Mouse (Mus musculus) limb, embryonic 11.5 days (tissue): Measurements from ENCODE around the gene Spag9. TPM values are rescaled to one million over a fixed set of nuclear protein-coding genes. Genes with fewer than 3 reads are reported as not detected.

ENCODE experiments used
- ATAC-seq: fragments of 200-750 bp; cut with Nextera tagmentation; 2 replicates; pipeline ENCODE4 v1.8.0; 2017; ENCODE audit warnings: low read depth; ENCODE audit not compliant: insufficient number of reproducible peaks, low FRiP score, low TSS enrichment
- DNase-seq: peaks from one replicate; pipeline ENCODE4 v3.0.0-alpha.2; 2015; ENCODE audit warnings: low spot score
- H3K27ac ChIP-seq: fragments of 300-500 bp; sonication (generic); replicated peaks from 2 replicates; pipeline ENCODE4 v1.5.1; 2014; ENCODE audit warnings: low read depth, mild to moderate bottlenecking, low read length
- H3K27me3 ChIP-seq: fragments of 300-500 bp; sonication (generic); 2 replicates; pipeline ENCODE4 v1.6.1; 2014; ENCODE audit warnings: mild to moderate bottlenecking, low read length, mixed read lengths; ENCODE audit not compliant: control insufficient read depth, insufficient read depth
- H3K36me3 ChIP-seq: fragments of 300-500 bp; sonication (generic); 2 replicates; pipeline ENCODE4 v1.6.1; 2014; ENCODE audit warnings: mild to moderate bottlenecking, low read length, moderate library complexity, mixed read lengths; ENCODE audit not compliant: control insufficient read depth, insufficient read depth
- H3K4me1 ChIP-seq: fragments of 300-500 bp; sonication (generic); 2 replicates; pipeline ENCODE4 v1.6.1; 2014; ENCODE audit warnings: low read length, mixed read lengths; ENCODE audit not compliant: control insufficient read depth, insufficient read depth
- H3K4me2 ChIP-seq: fragments of 300-500 bp; sonication (generic); 2 replicates; pipeline ENCODE4 v1.6.1; 2014; ENCODE audit warnings: low read depth, mild to moderate bottlenecking, moderate library complexity; ENCODE audit not compliant: severe bottlenecking
- H3K4me3 ChIP-seq: fragments of 300-500 bp; sonication (generic); 2 replicates; pipeline ENCODE4 v1.5.1; 2014; ENCODE audit warnings: low read depth, low read length
- H3K9ac ChIP-seq: fragments of 300-500 bp; sonication (generic); 2 replicates; pipeline ENCODE4 v1.6.1; 2014; ENCODE audit warnings: mild to moderate bottlenecking, low read length
- H3K9me3 ChIP-seq: fragments of 300-500 bp; sonication (generic); 2 replicates; pipeline ENCODE4 v1.6.1; 2016; ENCODE audit warnings: low read length; ENCODE audit not compliant: control insufficient read depth
- WGBS: fragments of 180-500 bp; shearing (Covaris S2); extraction: QIAGEN DNeasy Blood & Tissue Kit; methylation state at CpG from one replicate; pipeline ENCODE4 v1.1.7; 2014; 5-methylcytosine and 5-hydroxymethylcytosine counted together
- polyA plus RNA-seq: library from polyadenylated mRNA; unstranded; fragments of >200 nt; fragmentation: Nextera tagmentation; extraction: Ambion mirVana; gene quantifications from 2 replicates; pipeline ENCODE4 v1.2.1, GENCODE M21; 2014

The Spag9 gene
- polyA plus RNA-seq, 1 experiment from 2014 or later, result 37.0 TPM

DNA sequence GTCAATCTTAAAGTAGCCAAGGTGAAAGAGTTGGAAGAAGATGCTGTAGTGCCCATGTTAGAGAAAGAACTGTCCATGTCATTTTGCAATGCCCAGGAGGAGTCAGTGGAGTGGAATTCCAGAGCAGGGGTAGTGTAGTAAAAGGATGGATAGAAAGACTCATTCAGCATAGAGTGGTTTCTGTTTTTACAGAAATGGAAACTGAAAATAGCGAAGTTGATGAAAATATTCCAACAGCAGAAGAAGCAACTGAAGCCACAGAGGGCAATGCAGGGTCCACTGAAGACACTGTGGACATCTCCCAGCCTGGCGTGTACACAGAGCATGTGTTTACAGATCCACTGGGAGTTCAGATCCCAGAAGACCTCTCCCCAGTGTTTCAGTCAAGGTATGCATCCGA, 101.6 kb downstream of the Spag9 start:
- no peak for ATAC-seq
- H3K27me3 ChIP-seq, result no peaks in the 10 kb centered on the region
- 89% methylated on average over 3 of the region's 3 CpGs for WGBS

DNA sequence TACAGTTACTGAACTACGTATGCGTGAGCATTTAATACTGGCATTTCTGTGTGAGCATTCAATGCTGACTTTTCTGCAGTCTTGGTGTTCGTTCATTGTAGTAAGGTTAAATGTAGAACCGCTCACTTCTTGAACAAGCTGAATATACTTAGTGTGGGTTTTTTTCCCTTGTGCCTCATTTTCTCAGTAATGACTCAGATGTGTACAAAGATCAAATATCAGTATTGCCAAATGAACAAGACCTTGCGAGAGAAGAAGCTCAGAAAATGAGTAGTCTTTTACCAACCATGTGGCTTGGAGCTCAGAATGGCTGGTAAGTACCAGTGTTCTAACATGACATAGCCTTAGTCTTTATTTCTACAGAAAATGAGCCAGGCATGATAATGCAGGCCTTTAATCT, 102.9 kb downstream of the Spag9 start:
- no peak overlapping the region for H3K4me3 ChIP-seq
- no peak overlapping the region for H3K4me2 ChIP-seq
- H3K4me1 ChIP-seq, result no peaks in the 10 kb centered on the region
- H3K9ac ChIP-seq, result no peak overlapping the region
- H3K9me3 ChIP-seq, result no peaks in the 10 kb centered on the region
- no peak overlapping the region for H3K27ac ChIP-seq
- ATAC-seq, result no peak
- H3K27me3 ChIP-seq, result no peaks in the 10 kb centered on the region
- WGBS, result 96% methylated on average over 5 of the region's 5 CpGs
- H3K36me3 ChIP-seq, result peaks cover 3% of the 10 kb centered on the region; the same call in 1 of the 2 replicates
- DNase-seq, result no peak

More for the DNA sequence above, 101.6 kb downstream of the Spag9 start:
- DNase-seq, result no peak
- H3K4me1 ChIP-seq, result no peaks in the 10 kb centered on the region
- no peak overlapping the region for H3K4me2 ChIP-seq
- no peak overlapping the region for H3K9ac ChIP-seq
- H3K27ac ChIP-seq, result no peak overlapping the region
- H3K4me3 ChIP-seq, result no peak overlapping the region
- peaks cover 4% of the 10 kb centered on the region; the same call in 1 of the 2 replicates for H3K36me3 ChIP-seq
- no peaks in the 10 kb centered on the region for H3K9me3 ChIP-seq

DNA sequence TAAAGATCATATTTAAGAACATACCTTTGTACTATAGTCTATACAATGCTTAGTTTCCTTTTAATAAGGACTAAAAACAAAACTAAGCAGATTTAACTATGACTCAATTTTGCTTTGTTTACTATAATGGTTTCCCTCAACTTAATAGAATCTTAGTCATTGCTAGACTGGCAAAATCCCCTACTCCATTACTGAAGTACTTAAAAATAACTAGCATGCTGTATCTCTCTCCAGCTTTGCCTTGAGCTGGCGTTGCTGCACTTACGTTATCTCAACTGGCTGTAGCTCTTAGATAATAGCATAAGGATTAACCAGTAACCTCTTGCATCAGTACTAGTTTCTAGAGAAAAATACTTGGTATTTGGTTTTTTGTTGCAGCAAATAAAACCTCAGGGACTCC, 117.9 kb downstream of the Spag9 start:
- H3K27ac ChIP-seq, result no peak overlapping the region
- 91% methylated on average over 2 of the region's 2 CpGs for WGBS
- H3K4me2 ChIP-seq, result no peak overlapping the region
- H3K27me3 ChIP-seq, result no peaks in the 10 kb centered on the region
- ATAC-seq (no peak), DNase-seq (no peak)
- H3K36me3 ChIP-seq, result peaks cover 5% of the 10 kb centered on the region
- H3K4me1 ChIP-seq, result no peaks in the 10 kb centered on the region
- H3K4me3 ChIP-seq, result no peak overlapping the region
- no peaks in the 10 kb centered on the region for H3K9me3 ChIP-seq
- H3K9ac ChIP-seq, result no peak overlapping the region

DNA sequence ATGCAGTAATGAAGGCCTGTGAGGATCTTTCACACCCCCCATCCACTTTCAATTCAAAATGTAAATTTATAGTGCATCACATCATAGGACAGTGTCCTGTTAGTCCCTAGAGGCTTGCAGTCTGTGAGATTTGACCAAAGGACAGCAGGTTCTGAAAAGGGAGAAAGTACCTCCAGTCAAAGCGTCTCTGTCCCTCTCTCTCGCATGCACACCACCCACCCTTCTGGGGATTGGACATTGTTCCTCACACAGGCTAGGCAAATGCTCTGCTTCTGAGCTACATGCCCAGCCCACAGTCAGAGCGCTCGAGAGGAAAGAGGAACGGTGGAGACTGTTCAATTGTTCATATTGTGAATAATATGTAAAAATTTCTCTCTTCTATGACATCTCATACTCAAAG, 119.5 kb downstream of the Spag9 start:
- peaks cover 5% of the 10 kb centered on the region for H3K36me3 ChIP-seq
- no peak for ATAC-seq

DNA sequence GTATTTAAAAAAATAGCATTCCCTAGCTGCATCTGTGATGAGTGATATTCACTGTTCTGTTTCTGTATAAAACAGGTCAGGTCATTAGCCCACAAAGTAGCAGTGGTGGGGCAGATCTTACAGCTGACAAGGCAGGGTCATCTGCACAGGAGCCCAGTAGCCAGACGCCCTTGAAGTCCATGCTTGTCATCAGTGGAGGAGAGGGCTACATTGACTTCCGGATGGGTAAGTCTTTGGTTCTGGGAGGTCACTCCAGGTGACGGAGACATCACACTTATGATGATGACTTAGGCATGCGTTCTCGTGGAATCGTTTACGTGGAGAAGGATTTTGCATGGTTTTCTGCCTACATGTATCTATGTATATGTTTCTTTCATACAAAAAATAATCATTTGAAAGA, 120.8 kb downstream of the Spag9 start:
- no peak overlapping the region for H3K4me3 ChIP-seq
- H3K27ac ChIP-seq, result no peak overlapping the region
- H3K36me3 ChIP-seq, result peaks cover 5% of the 10 kb centered on the region
- WGBS, result 95% methylated on average over 7 of the region's 7 CpGs
- H3K9ac ChIP-seq, result no peak overlapping the region
- no peak overlapping the region for H3K4me2 ChIP-seq
- no peak for ATAC-seq
- H3K4me1 ChIP-seq, result no peaks in the 10 kb centered on the region
- H3K9me3 ChIP-seq, result no peaks in the 10 kb centered on the region
- H3K27me3 ChIP-seq, result no peaks in the 10 kb centered on the region
- DNase-seq, result peak; percentile 20

More for the DNA sequence above, 119.5 kb downstream of the Spag9 start:
- no peaks in the 10 kb centered on the region for H3K4me1 ChIP-seq
- no peaks in the 10 kb centered on the region for H3K27me3 ChIP-seq
- no peak overlapping the region for H3K4me3 ChIP-seq
- H3K9ac ChIP-seq, result no peak overlapping the region
- H3K27ac ChIP-seq, result no peak overlapping the region
- H3K9me3 ChIP-seq, result no peaks in the 10 kb centered on the region
- no peak overlapping the region for H3K4me2 ChIP-seq
- peak; percentile 14 for DNase-seq
- 94% methylated on average over 5 of the region's 5 CpGs for WGBS

DNA sequence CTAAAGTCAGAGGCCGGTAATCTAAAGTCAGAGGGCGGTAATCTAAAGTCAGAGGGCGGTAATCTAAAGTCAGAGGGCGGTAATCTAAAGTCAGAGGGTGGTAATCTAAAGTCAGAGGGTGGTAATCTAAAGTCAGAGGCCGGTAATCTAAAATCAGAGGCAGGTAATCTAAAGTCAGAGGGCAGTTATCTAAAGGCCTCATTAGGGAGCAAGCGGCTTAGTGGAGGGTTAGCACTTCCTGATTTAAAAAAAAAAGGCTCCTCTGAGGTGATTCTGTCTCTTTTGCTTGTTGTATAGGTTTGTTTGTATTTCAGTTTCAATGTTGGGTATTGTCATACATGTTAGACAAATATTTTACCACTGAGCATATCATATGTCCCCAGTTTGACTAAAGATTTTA, 121.9 kb downstream of the Spag9 start:
- ATAC-seq (no peak), DNase-seq (no peak)
- Histone ChIP-seq H3K4me1 (no peaks in the 10 kb centered on the region), H3K4me2 (no peak overlapping the region), H3K9ac (no peak overlapping the region), H3K9me3 (no peaks in the 10 kb centered on the region), H3K36me3 (peaks cover 9% of the 10 kb centered on the region), H3K27ac (no peak overlapping the region), H3K4me3 (no peak overlapping the region), H3K27me3 (no peaks in the 10 kb centered on the region)
- WGBS, result 97% methylated on average over 6 of the region's 6 CpGs

DNA sequence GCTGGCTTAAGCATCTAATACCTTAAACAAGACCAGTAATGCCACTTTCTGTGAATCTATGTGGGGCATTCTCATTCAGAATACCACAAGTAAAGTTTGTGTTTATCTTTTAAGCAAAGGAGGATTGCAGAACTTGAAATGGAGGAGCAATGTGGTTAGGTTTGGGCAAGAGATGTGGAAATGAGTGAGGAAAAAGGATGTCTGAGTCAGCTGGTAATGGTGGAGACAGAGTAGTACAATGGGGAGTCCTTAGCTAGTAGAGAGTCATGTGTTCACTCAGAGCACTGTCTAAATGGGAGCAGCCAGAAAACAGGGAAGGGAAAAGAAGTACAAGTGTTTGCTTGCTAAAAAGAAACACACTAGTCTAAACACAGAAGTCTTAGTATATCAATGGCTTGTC, 122.7 kb downstream of the Spag9 start:
- no peak overlapping the region for H3K4me3 ChIP-seq
- H3K36me3 ChIP-seq, result peaks cover 6% of the 10 kb centered on the region
- DNase-seq (peak; percentile 6), ATAC-seq (no peak)
- no peaks in the 10 kb centered on the region for H3K9me3 ChIP-seq
- H3K27ac ChIP-seq, result no peak overlapping the region
- H3K27me3 ChIP-seq, result no peaks in the 10 kb centered on the region
- H3K4me1 ChIP-seq, result no peaks in the 10 kb centered on the region
- no peak overlapping the region for H3K4me2 ChIP-seq
- H3K9ac ChIP-seq, result no peak overlapping the region

DNA sequence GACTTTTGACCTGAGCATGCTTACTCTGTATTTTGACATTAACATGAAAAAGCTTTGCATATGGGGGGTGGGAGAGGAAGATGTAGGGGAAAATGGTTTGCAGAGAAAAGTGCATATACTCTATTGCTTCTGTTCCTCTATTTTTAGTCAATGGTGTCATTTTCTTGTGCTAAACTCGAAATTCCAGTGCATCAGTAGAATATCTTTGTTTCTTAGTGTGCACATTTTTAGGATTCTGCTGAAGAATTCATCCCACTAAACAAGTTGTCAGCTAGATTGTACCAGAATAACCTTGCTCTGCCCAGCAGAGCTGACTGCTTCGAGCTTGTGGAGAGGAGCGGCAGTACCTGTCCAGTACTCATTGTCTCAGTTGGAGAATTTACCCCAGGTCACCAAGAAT, 124.8 kb downstream of the Spag9 start:
- no peaks in the 10 kb centered on the region for H3K4me1 ChIP-seq
- H3K36me3 ChIP-seq, result peaks cover 6% of the 10 kb centered on the region
- no peaks in the 10 kb centered on the region for H3K9me3 ChIP-seq
- H3K4me2 ChIP-seq, result no peak overlapping the region
- peak; percentile 9 for DNase-seq
- H3K4me3 ChIP-seq, result no peak overlapping the region
- no peak overlapping the region for H3K27ac ChIP-seq
- H3K27me3 ChIP-seq, result no peaks in the 10 kb centered on the region
- ATAC-seq, result no peak
- WGBS, result 94% methylated on average over 3 of the region's 3 CpGs
- H3K9ac ChIP-seq, result no peak overlapping the region

DNA sequence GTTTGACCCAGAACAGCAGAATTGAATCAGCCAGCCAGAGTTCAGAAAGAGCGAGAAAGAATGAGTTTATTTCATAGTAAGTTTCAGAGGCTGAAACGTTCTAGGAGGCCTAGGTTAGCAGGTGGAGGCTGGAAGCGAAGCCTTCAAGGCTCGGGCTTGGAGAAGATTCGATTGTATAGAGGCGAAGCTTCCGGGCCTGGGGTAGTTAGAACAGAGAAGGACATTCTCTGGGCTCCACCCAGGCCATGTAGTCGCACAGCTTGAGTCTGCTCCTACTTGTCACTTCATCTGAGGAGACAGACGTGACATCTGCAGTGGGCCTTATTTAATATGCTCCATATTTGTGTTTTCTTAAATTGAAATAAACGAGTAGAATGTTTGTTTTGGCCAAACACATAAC, 125.6 kb downstream of the Spag9 start:
- H3K4me2 ChIP-seq, result no peak overlapping the region
- H3K9me3 ChIP-seq, result no peaks in the 10 kb centered on the region
- no peaks in the 10 kb centered on the region for H3K4me1 ChIP-seq
- ATAC-seq (no peak), DNase-seq (peak; percentile 11)
- H3K36me3 ChIP-seq, result peaks cover 3% of the 10 kb centered on the region; the same call in 1 of the 2 replicates
- 91% methylated on average over 10 of the region's 10 CpGs for WGBS
- H3K27me3 ChIP-seq, result no peaks in the 10 kb centered on the region
- H3K4me3 ChIP-seq, result no peak overlapping the region
- no peak overlapping the region for H3K27ac ChIP-seq
- H3K9ac ChIP-seq, result no peak overlapping the region
